Mouse (Mus musculus): ENCODE results near the gene Chst3. TPM values are rescaled to one million over a fixed set of nuclear protein-coding genes. Genes with fewer than 3 reads are reported as not detected.

Gene Chst3
- total and polyA plus RNA-seq, 3 experiments, result 4.4 to 12.2 (median 7.5) TPM

DNA sequence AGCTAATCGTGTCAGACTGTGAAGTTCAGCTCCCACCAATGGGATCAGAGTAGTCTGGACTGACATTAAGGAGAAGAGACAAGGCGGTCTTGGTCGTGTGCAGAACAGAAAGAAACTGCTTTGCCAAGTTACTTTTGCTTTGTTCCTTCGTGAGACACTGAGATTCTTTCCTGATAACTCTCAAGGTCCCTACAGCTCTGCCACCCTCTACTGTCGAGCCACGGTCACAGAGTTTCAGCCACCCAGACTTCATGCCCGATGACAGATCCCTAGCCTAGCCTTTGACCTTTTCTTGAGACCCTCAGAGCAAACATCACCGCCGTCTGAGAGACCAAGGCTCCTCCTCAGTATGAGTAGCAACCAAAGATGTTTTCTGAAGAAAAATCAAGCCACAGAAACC lies 14.9 kb upstream of the Chst3 start:
- 0 out of 2 replicates have a peak, but pooled peaks have one; percentile 10 for TF ChIP-seq ZC3H11A (IDR thresholded peaks at IDR 0.05; ENCODE audit: low read depth, low read length)
- no peak for TF ChIP-seq RCOR1 (conservative IDR thresholded peaks at IDR 0.05; ENCODE audit: low read depth, low read length)
- peak; percentile 66 for TF ChIP-seq SMC3 (IDR thresholded peaks at IDR 0.05; ENCODE audit: low read depth, low read length)
- TF ChIP-seq CTCF (conservative IDR thresholded peaks at IDR 0.05 in 1 of 2, IDR thresholded peaks at IDR 0.05 in 1 of 2; ENCODE audit: low read depth in 2 of 2, low read length in 2 of 2), result peak in 1 of 2 experiments; percentile 63; a peak in 2 of 4 replicates
- no peak for TF ChIP-seq PAX5 (IDR thresholded peaks at IDR 0.05; ENCODE audit: low read length)
- TF ChIP-seq RAD21 (IDR thresholded peaks at IDR 0.05; ENCODE audit: low read depth, low read length), result peak; percentile 68
- in situ Hi-C loops (cut with MboI; ENCODE audit: low pct_ligation_motif_present, low pct_unique_long_range_greater_than_20kb, low sequenced_read_pairs) (loop anchor here (5.0 to 10.0 kb wide), 3 partner anchors 77 to 339 kb away; partner anchors contain the start of genes Anapc16 and Ascc1), dilution Hi-C loops (cut with MboI; ENCODE audit: extremely low pct_ligation_motif_present, extremely low pct_unique_long_range_greater_than_20kb, low sequenced_read_pairs) (no loop called here)
- Histone ChIP-seq H3K36me3 (replicated peaks in 1 of 2; ENCODE audit: control insufficient read depth in 1 of 2, insufficient read depth in 1 of 2, low read length in 1 of 2) (no peaks in the 10 kb centered on the region), H3K9ac (ENCODE audit: insufficient read depth, low read depth) (no peak overlapping the region), H3K9me3 (replicated peaks; ENCODE audit: low read length) (peaks cover 10% of the 10 kb centered on the region), H3K4me1 (ENCODE audit: control insufficient read depth in 1 of 2, insufficient read depth in 2 of 2) (peaks cover 19 to 57% of the 10 kb centered on the region in 2 experiments), H3K79me2 (replicated peaks; ENCODE audit: control insufficient read depth, extremely low read depth, insufficient read depth, poor library complexity, severe bottlenecking) (no peaks in the 10 kb centered on the region), H3K27ac (ENCODE audit: insufficient read depth, low read depth) (no peak overlapping the region), H3K27me3 (replicated peaks) (no peaks in the 10 kb centered on the region), H3K4me3 (replicated peaks in 1 of 3; ENCODE audit: low read depth in 2 of 3, low read length in 2 of 3, poor library complexity in 1 of 3) (no peak overlapping the region), H3K4me2 (ENCODE audit: insufficient read depth, low read depth, poor library complexity, severe bottlenecking) (no peak overlapping the region)
- no peak for DNase-seq (ENCODE audit: extremely low read depth)

DNA sequence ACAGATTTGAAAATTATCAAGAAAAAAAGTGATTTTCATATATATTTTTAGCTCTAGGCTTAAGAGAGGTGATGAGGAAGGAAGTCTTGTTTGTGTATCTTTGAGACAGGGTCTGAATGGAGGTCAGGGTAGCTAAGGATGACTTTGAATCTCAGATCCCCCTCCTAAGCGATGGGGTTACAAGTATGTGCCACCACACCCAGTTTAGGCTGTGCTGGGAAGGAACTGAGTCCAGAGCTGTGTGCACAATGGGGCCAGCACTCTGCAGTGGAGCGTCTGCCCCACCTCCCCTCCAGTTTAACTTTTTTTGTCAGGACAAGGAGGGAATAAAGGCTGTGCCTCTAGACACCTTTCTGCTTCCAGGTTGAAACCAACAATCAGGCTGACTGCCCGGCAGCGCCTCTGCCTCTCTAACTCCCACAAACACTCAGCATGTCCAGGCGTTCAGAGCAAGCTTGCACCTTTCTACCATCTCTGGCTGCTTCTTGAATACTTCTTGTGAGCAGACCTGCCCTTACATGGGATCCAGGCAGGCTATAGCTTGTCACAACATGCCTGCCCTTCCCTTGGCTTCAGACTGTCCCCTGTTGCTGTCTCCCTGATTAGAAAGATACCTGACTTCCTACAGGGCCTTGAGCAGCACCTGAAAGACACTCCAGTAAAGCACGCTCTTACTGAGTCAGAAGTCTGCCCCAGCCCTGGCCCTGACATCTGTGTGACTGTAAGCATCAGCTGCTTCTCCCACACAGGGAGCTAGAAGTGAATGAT lies 11.4 kb upstream of the Chst3 start:
- in situ Hi-C loops (cut with MboI; ENCODE audit: low pct_ligation_motif_present, low pct_unique_long_range_greater_than_20kb, low sequenced_read_pairs) (loop anchor here (5.0 to 10.0 kb wide), 3 partner anchors 73 to 336 kb away; partner anchors contain the start of genes Anapc16 and Ascc1), dilution Hi-C loops (cut with MboI; ENCODE audit: extremely low pct_ligation_motif_present, extremely low pct_unique_long_range_greater_than_20kb, low sequenced_read_pairs) (no loop called here)
- no peak for DNase-seq (ENCODE audit: extremely low read depth)
- 0 out of 2 replicates have a peak overlapping the region, but pooled peaks have one; percentile 6 for H3K27ac ChIP-seq (ENCODE audit: insufficient read depth, low read depth)
- no peaks in the 10 kb centered on the region for H3K36me3 ChIP-seq (replicated peaks in 1 of 2; ENCODE audit: control insufficient read depth in 1 of 2, insufficient read depth in 1 of 2, low read length in 1 of 2)
- peaks cover 5% of the 10 kb centered on the region for H3K9me3 ChIP-seq (replicated peaks; ENCODE audit: low read length)
- peak; percentile 45 for TF ChIP-seq ZNF384 (IDR thresholded peaks at IDR 0.05; ENCODE audit: low read depth, low read length)
- TF ChIP-seq IRF4 (IDR thresholded peaks at IDR 0.05; ENCODE audit: low read depth, low read length), result no peak
- no peak for TF ChIP-seq RCOR1 (conservative IDR thresholded peaks at IDR 0.05; ENCODE audit: low read depth, low read length)
- no peak for TF ChIP-seq POLR2AphosphoS2 (IDR thresholded peaks at IDR 0.05; ENCODE audit: low read depth, low read length)
- TF ChIP-seq JUND (conservative IDR thresholded peaks at IDR 0.05; ENCODE audit: low read depth, low read length), result no peak
- TF ChIP-seq CTCF (conservative IDR thresholded peaks at IDR 0.05 in 1 of 2, IDR thresholded peaks at IDR 0.05 in 1 of 2; ENCODE audit: low read depth in 2 of 2, low read length in 2 of 2), result no peak
- no peak overlapping the region for H3K4me2 ChIP-seq (ENCODE audit: insufficient read depth, low read depth, poor library complexity, severe bottlenecking)
- no peak overlapping the region for H3K9ac ChIP-seq (ENCODE audit: insufficient read depth, low read depth)
- peaks cover 19 to 61% of the 10 kb centered on the region in 2 experiments for H3K4me1 ChIP-seq (ENCODE audit: control insufficient read depth in 1 of 2, insufficient read depth in 2 of 2)
- H3K4me3 ChIP-seq (replicated peaks in 1 of 3; ENCODE audit: low read depth in 2 of 3, low read length in 2 of 3, poor library complexity in 1 of 3), result no peak overlapping the region
- H3K27me3 ChIP-seq (replicated peaks), result no peaks in the 10 kb centered on the region
- H3K79me2 ChIP-seq (replicated peaks; ENCODE audit: control insufficient read depth, extremely low read depth, insufficient read depth, poor library complexity, severe bottlenecking), result no peaks in the 10 kb centered on the region

DNA sequence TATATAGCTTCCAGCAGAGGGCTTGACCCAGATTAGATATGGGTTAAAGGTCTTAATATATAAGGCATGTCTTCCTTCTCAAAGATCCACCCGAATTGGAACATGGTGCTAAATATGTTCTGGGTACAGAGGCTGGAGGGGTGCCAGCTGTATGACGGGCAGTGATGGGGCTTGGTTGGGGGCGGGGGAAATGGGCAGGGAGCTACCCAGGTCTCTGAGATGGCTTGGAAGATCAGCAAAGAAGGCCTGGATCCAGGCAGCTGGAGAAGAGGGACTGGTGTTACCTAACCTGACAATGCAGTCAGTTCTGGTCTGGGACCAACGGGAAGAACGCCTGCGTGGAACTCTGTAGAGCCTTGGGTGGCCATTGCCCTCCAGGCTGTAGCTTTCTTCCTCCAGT lies 10.1 kb upstream of the Chst3 start:
- dilution Hi-C loops (cut with MboI; ENCODE audit: extremely low pct_ligation_motif_present, extremely low pct_unique_long_range_greater_than_20kb, low sequenced_read_pairs) (no loop called here), in situ Hi-C loops (cut with MboI; ENCODE audit: low pct_ligation_motif_present, low pct_unique_long_range_greater_than_20kb, low sequenced_read_pairs) (no loop called here)
- DNase-seq (ENCODE audit: extremely low read depth), result no peak
- Histone ChIP-seq H3K4me1 (ENCODE audit: control insufficient read depth in 1 of 2, insufficient read depth in 2 of 2) (peaks cover 19 to 62% of the 10 kb centered on the region in 2 experiments), H3K79me2 (replicated peaks; ENCODE audit: control insufficient read depth, extremely low read depth, insufficient read depth, poor library complexity, severe bottlenecking) (no peaks in the 10 kb centered on the region), H3K36me3 (replicated peaks in 1 of 2; ENCODE audit: control insufficient read depth in 1 of 2, insufficient read depth in 1 of 2, low read length in 1 of 2) (peaks cover 0 to 3% of the 10 kb centered on the region in 2 experiments), H3K9me3 (replicated peaks; ENCODE audit: low read length) (peaks cover 7% of the 10 kb centered on the region), H3K27ac (ENCODE audit: insufficient read depth, low read depth) (no peak overlapping the region), H3K27me3 (replicated peaks) (no peaks in the 10 kb centered on the region), H3K9ac (ENCODE audit: insufficient read depth, low read depth) (no peak overlapping the region), H3K4me3 (replicated peaks in 1 of 3; ENCODE audit: low read depth in 2 of 3, low read length in 2 of 3, poor library complexity in 1 of 3) (no peak overlapping the region), H3K4me2 (ENCODE audit: insufficient read depth, low read depth, poor library complexity, severe bottlenecking) (no peak overlapping the region)
- TF ChIP-seq ELF1 (IDR thresholded peaks at IDR 0.05; ENCODE audit: low read depth, low read length), result no peak
- TF ChIP-seq MAX (IDR thresholded peaks at IDR 0.05; ENCODE audit: low read length), result no peak
- no peak for TF ChIP-seq NELFE (IDR thresholded peaks at IDR 0.05; ENCODE audit: low read depth, low read length)
- TF ChIP-seq RCOR1 (conservative IDR thresholded peaks at IDR 0.05; ENCODE audit: low read depth, low read length), result no peak
